Mouse (Mus musculus): ENCODE results near the gene Gm20388.
"Not testable (repeated sequence)": the region's sequence is repeated elsewhere in the genome, so short reads cannot be mapped to it uniquely, and the experiment has no call there.

GRCm38 (mm10) chr8:123030091-123030490 is 3119.4 kb downstream of the Gm20388 start:
- TF ChIP-seq EP300, CTCF (IDR thresholded peaks at IDR 0.05; ENCODE audit: low read depth): not testable (repeated sequence)
